Mouse (Mus musculus) kidney, embryonic 14.5 days (tissue): ENCODE results near the gene En2. TPM values are rescaled to one million over a fixed set of nuclear protein-coding genes. Genes with fewer than 3 reads are reported as not detected.

Experiments used
- ATAC-seq: fragments of 200-750 bp; cut with Nextera tagmentation; 2 replicates; pipeline ENCODE4 v1.8.0; 2017; ENCODE audit warnings: moderate number of reproducible peaks, mild to moderate bottlenecking, moderate TSS enrichment, moderate library complexity; ENCODE audit not compliant: low FRiP score, low TSS enrichment
- H3K27ac ChIP-seq: fragments of 300-500 bp; sonication (generic); 2 replicates; pipeline ENCODE4 v1.5.1; 2014; ENCODE audit warnings: low read depth, mild to moderate bottlenecking, low read length, moderate library complexity, mixed read lengths
- H3K27me3 ChIP-seq: fragments of 300-500 bp; sonication (generic); 2 replicates; pipeline ENCODE4 v1.6.1; 2014; ENCODE audit warnings: mild to moderate bottlenecking, low read length; ENCODE audit not compliant: control insufficient read depth, insufficient read depth
- H3K36me3 ChIP-seq: fragments of 300-500 bp; sonication (generic); 2 replicates; pipeline ENCODE4 v1.6.1; 2014; ENCODE audit warnings: low read length, mixed read lengths; ENCODE audit not compliant: control insufficient read depth, insufficient read depth
- H3K4me1 ChIP-seq: fragments of 300-500 bp; sonication (generic); 2 replicates; pipeline ENCODE4 v1.6.1; 2014; ENCODE audit warnings: low read length, mixed read lengths; ENCODE audit not compliant: control insufficient read depth, insufficient read depth
- H3K4me2 ChIP-seq: fragments of 300-500 bp; sonication (generic); replicated peaks from 2 replicates; pipeline ENCODE4 v1.6.1; 2014; ENCODE audit warnings: low read depth, mild to moderate bottlenecking, low read length
- H3K4me3 ChIP-seq: fragments of 300-500 bp; sonication (generic); 2 replicates; pipeline ENCODE4 v1.5.1; 2014; ENCODE audit warnings: mild to moderate bottlenecking, low read length
- H3K9ac ChIP-seq: fragments of 300-500 bp; sonication (generic); 2 replicates; pipeline ENCODE4 v1.6.1; 2014; ENCODE audit warnings: low read depth, mild to moderate bottlenecking, low read length, moderate library complexity
- H3K9me3 ChIP-seq: fragments of 300-500 bp; sonication (generic); 2 replicates; pipeline ENCODE4 v1.6.1; 2016; ENCODE audit warnings: low read length; ENCODE audit not compliant: control insufficient read depth
- WGBS: fragments of 180-500 bp; shearing (Covaris S2); extraction: QIAGEN DNeasy Blood & Tissue Kit; methylation state at CpG from one replicate; pipeline ENCODE4 v1.1.7; 2014; 5-methylcytosine and 5-hydroxymethylcytosine counted together
- polyA plus RNA-seq: library from polyadenylated mRNA; unstranded; fragments of >200 nt; fragmentation: Nextera tagmentation; extraction: Ambion mirVana; gene quantifications from 2 replicates; pipeline ENCODE4 v1.2.1, GENCODE M21; 2014

The En2 gene
- polyA plus RNA-seq, result 0.10 and 0.27 TPM in 2 replicates

DNA sequence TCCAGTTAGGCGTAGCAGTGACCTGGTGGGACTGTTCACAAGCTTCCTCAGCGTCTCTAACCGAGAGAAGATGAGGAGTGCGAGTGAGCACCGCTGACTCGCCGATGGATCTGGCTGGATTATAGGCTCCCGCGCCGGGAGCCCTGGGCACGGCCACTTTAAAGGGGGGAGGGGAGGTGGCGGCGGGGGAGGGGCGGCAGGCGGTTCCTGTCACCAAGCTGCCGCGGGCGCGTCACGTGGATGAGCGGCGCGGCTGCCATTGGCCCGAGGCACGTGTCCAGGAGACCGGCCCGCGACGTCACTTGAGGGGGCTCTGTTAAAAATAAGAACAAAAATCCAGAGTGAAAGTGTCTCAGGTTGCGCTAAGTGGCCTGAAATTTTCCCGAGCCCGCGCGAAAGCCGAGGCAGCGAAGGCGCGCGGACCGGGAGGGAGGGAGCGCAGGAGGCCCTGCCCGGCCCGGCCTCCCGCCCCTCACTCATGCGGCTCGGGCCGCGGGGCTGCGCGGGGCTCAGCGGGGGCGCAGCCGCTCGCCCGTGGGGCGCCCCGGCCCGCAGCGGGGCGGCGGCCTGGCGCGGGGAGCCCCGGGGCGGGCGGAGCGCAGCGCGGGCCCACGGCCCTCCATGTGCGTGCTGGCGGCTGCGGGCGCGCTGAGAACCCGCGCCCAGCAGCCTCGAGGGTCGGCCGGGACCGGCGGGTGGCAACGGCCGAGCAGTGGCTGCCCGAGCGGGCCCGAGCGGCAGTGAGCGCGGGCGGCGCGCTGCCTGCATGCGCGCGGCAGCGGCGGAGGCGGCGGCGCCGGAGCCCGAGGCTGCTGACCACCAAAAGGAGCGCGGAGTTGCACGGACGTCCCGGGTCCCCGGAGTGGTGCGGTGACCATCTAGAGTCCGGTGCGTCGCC, at the start of gene En2:
En2 (plus strand) TSS at position 337 of the 898 bp plus-strand sequence.
- H3K36me3 ChIP-seq, result no peaks in the 10 kb centered on the region
- H3K9me3 ChIP-seq, result no peaks in the 10 kb centered on the region
- H3K27ac ChIP-seq, result no peak within 1 kb of the TSS
- peak within 1 kb of the TSS; percentile 31; the same call in 1 of the 2 replicates for H3K9ac ChIP-seq
- ATAC-seq, result peak; percentile 39
- under 1% methylated on average over 95 of the region's 113 CpGs for WGBS
- peak within 1 kb of the TSS; percentile 42 for H3K4me3 ChIP-seq
- H3K4me1 ChIP-seq, result peaks cover 12% of the 10 kb centered on the region; the same call in 1 of the 2 replicates
- H3K4me2 ChIP-seq, result peak within 1 kb of the TSS; percentile 86
- H3K27me3 ChIP-seq, result peaks cover 92% of the 10 kb centered on the region

DNA sequence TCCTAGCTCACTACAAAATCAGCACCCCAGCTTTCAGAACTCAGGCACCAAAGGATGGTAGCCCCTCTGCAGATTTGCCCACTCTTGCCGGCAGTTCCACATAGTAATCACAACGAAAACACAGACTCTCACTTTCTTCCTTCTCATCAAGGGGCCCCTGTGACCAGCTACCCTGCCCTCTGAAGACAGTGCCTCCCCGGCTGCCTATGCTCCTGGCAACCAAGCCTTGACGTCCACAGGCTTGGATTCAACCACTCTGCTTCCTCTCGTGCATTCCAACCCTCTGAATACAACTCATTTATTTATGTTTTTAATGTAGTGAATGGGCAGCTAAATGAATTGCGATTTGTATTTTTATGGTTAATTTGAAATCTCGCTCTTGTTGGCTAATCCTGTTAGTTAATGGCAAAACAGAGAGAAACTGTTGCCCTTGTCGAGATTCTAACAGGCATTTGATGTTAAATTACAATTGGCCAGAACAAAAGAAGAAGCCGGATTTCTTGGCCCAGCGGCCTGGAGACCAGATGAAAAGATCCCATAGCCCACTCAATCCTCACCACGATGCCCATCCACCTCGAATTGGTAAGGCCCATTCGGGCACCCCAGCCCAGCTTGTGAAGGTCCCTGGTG, 48.1 kb upstream of the En2 start:
- no peak for ATAC-seq
- peak overlapping the region; percentile 48; the same call in 1 of the 2 replicates for H3K4me2 ChIP-seq
- H3K4me3 ChIP-seq, result no peak overlapping the region; the same call in 1 of the 2 replicates
- peaks cover 51% of the 10 kb centered on the region for H3K27me3 ChIP-seq
- H3K36me3 ChIP-seq, result no peaks in the 10 kb centered on the region
- no peak overlapping the region for H3K9ac ChIP-seq
- no peak overlapping the region for H3K27ac ChIP-seq
- 7% methylated on average over 13 of the region's 13 CpGs for WGBS
- no peaks in the 10 kb centered on the region for H3K9me3 ChIP-seq
- H3K4me1 ChIP-seq, result no peaks in the 10 kb centered on the region

DNA sequence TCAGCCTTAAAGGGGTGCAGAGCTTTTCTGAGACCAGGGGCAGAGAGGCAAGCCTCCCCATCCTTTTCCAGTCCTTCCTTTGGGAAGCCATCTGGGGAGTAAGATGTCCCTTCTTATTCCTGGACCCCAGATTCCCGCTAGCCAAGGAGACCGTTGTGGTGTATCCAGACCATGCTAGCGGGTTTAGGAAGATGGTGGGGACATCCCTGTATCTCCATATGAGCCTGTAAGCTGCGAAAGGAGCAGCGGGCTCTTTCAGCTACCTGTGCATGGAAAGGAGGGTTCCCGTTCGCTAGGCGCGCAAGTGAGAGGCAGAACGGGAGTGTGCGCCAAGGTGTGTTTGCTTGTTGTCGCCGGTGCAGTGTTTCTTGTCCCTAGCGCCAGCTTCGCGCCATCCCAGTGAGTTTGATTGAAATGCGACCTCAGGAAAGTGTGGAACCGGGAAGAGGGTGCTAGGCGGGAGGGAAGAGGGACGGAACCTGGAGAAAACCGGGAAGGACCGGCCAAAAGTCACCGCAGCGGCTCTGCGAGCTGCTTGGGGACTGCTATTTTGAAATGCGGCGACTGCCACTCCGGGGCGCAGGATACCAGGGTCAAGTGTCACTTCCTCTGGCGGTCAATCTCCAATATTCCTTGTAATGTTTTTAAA, 47.5 kb upstream of the En2 start:
- H3K9ac ChIP-seq, result no peak overlapping the region

DNA sequence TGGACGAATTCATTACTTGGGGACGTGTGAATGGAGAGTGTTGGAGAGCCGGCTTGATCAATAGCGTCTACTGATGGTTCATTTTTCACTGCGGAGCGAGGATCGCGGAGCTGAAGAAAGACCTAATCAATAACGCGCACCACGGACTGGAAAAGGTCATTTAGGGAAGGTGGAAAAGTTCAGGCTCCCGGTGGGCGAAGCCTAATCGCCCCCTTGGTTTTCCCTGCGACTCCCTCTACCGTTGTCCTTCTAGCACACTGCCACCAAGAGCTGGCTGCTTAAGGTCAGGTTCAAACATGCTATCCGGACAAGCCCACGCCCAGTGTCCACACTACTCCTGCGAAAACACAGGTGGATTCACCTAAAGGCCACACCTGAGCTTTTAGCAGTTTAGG, 47.0 kb upstream of the En2 start:
- H3K27me3 ChIP-seq, result peaks cover 62% of the 10 kb centered on the region
- peaks cover 3% of the 10 kb centered on the region; the same call in 1 of the 2 replicates for H3K4me1 ChIP-seq
- H3K9me3 ChIP-seq, result no peaks in the 10 kb centered on the region
- no peak for ATAC-seq
- 0% methylated on average over 19 of the region's 19 CpGs for WGBS
- H3K4me2 ChIP-seq, result peak overlapping the region; percentile 48
- H3K36me3 ChIP-seq, result no peaks in the 10 kb centered on the region
- H3K9ac ChIP-seq, result no peak overlapping the region
- H3K4me3 ChIP-seq, result peak overlapping the region; percentile 35
- H3K27ac ChIP-seq, result no peak overlapping the region

More for the DNA sequence above, 47.5 kb upstream of the En2 start:
- Histone ChIP-seq H3K27me3 (peaks cover 57% of the 10 kb centered on the region), H3K27ac (no peak overlapping the region), H3K4me2 (peak overlapping the region; percentile 48), H3K4me3 (peak overlapping the region; percentile 35), H3K9me3 (no peaks in the 10 kb centered on the region), H3K36me3 (no peaks in the 10 kb centered on the region), H3K4me1 (no peaks in the 10 kb centered on the region)
- ATAC-seq, result 0 out of 2 replicates have a peak, but pooled peaks have one; percentile 28
- WGBS, result under 1% methylated on average over 30 of the region's 30 CpGs

DNA sequence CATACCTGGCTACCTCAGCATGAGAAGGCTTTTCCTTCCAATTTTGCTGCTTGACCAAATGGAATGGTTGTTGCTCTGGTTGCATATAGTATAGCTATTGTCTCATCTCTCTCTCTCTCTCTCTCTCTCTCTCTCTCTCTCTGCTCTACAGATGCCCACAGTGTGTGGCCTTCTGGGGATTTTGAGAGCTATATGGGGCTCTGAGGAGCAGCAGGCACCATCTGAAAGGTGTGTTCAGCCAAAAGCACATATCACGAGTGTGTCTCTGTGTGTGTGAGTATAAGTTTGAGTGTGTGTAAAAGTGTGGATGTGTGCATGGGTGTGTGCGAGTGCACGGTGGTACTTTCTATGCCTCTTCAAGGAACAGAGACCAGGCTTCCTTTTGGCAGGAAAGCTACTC, 45.9 kb upstream of the En2 start:
- Histone ChIP-seq H3K4me3 (no peak overlapping the region), H3K27ac (no peak overlapping the region), H3K4me2 (no peak overlapping the region), H3K27me3 (peaks cover 73% of the 10 kb centered on the region), H3K9ac (no peak overlapping the region), H3K9me3 (no peaks in the 10 kb centered on the region), H3K36me3 (no peaks in the 10 kb centered on the region), H3K4me1 (peaks cover 3% of the 10 kb centered on the region; the same call in 1 of the 2 replicates)
- WGBS, result 25% methylated on average over 3 of the region's 3 CpGs
- no peak for ATAC-seq

DNA sequence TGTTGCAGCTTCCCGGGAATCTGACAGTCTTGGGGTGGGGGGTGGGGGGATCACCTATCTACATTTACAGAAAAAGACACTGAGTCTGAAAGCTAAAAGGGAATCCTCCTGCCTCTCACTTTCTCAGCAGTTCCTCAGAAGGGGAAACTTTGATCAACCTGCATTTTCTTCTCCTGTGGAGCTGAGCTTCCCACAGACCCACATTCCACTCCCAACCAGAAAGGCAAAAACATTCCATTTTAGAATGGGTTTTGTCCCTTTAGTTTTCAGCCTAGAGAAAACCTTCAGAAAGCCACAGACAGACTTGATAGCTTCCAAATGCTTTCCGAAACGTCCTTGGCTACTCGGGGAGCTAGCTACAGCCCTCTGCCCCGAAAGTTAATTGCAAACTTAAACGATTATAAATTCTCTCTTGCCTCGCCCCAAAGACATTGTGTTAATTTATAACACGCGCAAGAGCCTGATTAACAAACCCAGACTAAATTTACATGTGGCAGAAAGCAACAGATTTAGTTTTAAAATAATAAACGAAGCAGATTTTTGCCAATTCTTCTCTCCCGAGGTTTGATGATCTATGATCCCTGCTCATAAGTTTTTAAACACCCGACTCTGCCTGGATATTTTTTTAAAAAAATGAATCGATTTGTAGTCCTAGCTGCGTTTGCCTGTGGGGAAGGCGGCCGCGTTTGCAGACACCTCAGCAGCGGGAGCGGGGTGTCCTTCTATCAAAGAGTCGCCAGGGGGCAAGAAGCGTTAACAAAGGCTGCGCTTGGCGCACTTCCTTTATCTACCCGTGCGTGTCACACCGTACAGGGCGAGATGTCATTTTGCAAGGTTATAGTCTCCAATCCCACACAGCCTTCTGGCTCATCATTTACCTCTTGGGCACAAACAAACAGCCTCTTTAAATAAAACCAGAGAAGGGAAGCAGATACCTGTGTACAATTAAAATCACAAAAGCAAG, 42.7 kb upstream of the En2 start:
- ATAC-seq, result peak; percentile 84
- H3K4me3 ChIP-seq, result no peak overlapping the region
- H3K36me3 ChIP-seq, result no peaks in the 10 kb centered on the region
- no peak overlapping the region for H3K27ac ChIP-seq
- no peak overlapping the region; the same call in 1 of the 2 replicates for H3K4me2 ChIP-seq
- WGBS, result 2% methylated on average over 27 of the region's 27 CpGs
- H3K9ac ChIP-seq, result no peak overlapping the region
- H3K27me3 ChIP-seq, result peaks cover 88% of the 10 kb centered on the region
- H3K9me3 ChIP-seq, result no peaks in the 10 kb centered on the region
- peaks cover 3% of the 10 kb centered on the region; the same call in 1 of the 2 replicates for H3K4me1 ChIP-seq

DNA sequence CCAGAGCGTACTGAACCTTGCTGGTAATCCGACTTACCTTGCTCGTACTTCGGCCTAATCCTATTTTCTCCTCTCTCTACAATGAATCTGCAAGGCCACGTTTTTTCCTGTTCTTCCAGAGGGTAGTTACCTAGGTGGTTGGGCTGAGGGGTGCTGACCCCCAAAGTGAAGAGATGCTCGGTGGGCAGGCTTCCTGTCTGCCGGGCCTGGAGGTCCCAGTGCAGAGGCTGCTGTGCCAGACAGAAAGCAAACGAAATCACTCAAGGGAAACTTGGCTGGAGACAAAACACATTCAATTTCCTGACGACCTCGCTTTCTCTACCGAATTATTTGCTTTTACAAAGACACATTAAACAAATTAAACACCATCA, 42.1 kb upstream of the En2 start:
- ATAC-seq, result no peak
- Histone ChIP-seq H3K4me1 (peaks cover 3% of the 10 kb centered on the region; the same call in 1 of the 2 replicates), H3K27me3 (peaks cover 86% of the 10 kb centered on the region), H3K27ac (no peak overlapping the region), H3K4me2 (no peak overlapping the region; the same call in 1 of the 2 replicates), H3K9me3 (no peaks in the 10 kb centered on the region), H3K36me3 (no peaks in the 10 kb centered on the region), H3K9ac (no peak overlapping the region), H3K4me3 (0 out of 2 replicates have a peak overlapping the region, but pooled peaks have one; percentile 3)
- WGBS, result 2% methylated on average over 11 of the region's 11 CpGs
